Mouse (Mus musculus) heart, adult 8-10 months (tissue): ENCODE measurements around the gene Asb9. TPM values are rescaled to one million over a fixed set of nuclear protein-coding genes. Genes with fewer than 3 reads are reported as not detected.

ENCODE experiments used
- DNase-seq: peaks from one replicate; pipeline ENCODE4 v3.0.0; 2022; ENCODE audit warnings: low spot score
- total RNA-seq, 4 experiments: library from RNA; stranded (reverse); gene quantifications; 2 replicates each; pipeline ENCODE4 v1.2.4; 2022

The Asb9 gene
- not detected for total RNA-seq

DNA sequence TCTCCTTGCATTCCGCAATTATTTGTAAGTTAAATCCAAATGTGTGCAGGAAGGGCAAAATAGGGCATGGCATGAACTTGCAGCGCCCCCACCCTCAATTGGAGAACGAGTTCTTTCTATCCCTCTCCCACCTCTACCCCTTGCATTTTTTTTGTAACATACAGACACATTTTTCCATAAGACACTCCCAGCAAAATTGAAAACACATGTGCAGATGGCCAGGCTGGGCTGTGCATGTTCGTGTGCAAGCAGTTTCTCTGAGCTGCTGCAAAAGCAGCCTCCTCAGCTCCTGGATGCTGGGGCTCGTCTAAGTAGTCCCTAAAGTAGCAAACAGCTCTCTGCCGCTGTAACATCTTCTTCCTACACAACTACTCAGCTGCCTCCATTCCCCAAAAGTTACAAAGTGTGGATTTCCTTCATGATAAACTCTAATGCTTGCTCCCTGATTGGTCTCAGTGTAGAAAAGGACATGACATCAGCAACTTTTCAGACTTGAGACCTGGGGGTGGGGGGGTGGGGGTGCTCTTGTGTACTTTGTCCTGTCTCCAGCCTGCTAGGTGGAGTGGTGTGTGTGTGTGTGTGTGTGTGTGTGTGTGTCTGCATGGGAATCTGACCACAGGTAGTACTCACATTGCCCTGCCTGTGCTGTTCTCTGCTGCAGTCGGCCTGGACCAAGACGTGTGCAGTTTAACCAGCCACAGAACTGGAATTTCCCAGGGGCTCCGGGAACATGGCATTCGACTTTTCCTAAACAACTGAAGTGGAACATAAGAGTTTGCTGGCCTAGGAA is at the start of gene Asb9:
Gene Asb9 (plus strand): TSS at position 619 of the 790 bp plus-strand sequence.
- no peak for DNase-seq

- DNase-seq = no peak
These were observed 46.8 kb upstream of the Asb9 start for GRCm38 (mm10) chrX:164459205-164459878.

- DNase-seq = no peak
These were observed 3.9 kb upstream of the Asb9 start for GRCm38 (mm10) chrX:164502258-164502657.

GRCm38 (mm10) chrX:164507068-164507467 is 941 bp downstream of the Asb9 start:
- DNase-seq = no peak

DNA sequence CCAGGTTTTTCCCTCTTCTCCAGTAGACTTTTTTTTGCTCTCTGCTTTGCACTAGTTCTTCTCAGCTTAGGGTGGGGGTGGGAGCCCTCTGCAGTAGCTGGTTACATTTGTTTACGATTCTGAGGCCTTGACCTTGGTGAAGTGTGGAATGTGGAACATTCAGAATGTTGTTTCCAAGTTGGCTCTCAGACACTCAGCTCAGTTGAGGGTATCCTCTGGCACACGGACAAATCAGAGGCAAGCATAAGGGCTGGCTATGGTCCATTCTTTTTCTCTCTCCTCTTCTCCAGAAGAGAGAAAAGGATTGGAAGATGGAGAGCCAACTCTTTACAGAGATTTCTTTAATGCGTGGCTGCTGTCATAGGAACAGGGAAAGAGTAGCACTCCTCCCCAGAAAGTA is 2.6 kb downstream of the Asb9 start:
- no peak for DNase-seq

GRCm38 (mm10) chrX:164522138-164522537 is 16.0 kb downstream of the Asb9 start:
- DNase-seq = no peak

DNA sequence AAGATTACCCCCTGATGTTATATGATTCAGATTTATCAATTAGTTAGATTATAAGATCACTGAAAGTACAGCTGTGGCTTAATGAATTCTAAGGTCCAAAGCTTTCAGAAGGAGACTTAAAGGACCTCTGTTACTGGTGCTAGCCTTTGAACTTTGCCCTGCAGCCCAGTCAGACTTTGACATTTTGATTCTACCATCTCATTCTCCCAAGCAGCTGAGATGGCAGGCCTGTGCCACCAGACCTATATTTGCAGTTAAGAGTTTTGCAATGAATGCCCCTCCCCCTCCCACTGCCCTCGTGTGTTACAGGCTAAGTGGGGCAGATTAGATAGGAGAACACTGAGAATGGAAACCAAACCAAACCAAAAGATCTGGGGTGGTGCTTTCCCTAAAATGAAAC is 20.4 kb downstream of the Asb9 start:
- DNase-seq = no peak

DNA sequence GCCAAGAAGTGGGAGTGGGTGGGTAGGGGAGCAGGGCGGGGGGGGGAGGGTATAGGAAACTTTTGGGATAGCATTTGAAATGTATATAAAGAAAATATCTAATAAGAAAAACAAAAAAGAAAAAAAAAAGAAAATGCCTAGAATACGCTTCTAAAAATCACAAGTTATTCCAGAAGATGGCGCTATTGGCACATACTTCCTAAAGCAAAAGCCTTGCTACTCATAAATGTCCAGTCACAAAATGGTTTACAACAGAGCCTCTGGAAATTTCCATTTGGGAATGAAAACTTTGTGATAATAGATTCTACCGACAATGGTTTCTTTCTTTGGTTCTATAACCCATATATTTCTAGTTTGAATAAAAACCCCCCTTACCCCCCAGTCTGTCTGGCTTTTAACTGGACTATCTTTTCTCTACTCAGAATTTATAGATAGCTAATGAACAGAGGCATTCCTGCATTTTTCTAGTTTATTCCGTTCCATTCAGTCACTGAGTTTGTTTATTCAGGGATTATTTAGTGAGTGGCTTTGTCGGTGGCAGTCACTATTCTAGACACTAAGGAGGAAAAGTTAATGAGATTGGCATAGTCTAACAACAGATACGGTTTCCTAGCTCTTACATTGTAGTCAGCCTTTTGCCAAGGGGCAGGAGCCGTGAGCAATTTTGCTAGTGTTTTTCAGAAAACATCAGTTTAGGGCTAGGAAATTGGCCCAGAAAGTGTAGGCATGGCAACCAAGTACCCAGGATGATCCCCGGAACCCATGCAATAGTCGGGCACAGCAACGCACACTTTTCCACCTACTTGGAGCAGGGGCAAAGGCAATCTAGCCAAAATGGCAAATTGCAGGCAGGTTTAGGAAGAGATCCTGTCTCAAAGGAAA is 35.5 kb downstream of the Asb9 start:
- DNase-seq = peak; percentile 26

DNA sequence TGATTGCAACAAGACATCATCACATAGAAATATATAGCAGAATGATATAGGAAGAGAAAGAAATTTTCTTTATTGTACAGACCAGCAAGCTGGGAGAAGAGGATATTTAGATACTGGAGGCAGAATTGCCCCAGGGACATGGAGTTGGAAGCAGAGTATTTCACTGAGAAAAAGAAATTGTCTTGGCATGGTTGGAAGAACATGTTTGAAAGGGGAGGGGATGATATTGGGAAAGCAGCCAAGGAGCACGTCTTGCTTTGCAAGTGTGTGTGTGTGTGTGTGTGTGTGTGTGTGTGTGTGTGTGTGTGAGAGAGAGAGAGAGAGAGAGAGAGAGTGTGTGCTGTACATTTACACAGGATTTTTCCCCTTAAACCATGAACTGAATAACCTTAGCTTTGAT is 64.1 kb downstream of the Asb9 start:
- no peak for DNase-seq

DNA sequence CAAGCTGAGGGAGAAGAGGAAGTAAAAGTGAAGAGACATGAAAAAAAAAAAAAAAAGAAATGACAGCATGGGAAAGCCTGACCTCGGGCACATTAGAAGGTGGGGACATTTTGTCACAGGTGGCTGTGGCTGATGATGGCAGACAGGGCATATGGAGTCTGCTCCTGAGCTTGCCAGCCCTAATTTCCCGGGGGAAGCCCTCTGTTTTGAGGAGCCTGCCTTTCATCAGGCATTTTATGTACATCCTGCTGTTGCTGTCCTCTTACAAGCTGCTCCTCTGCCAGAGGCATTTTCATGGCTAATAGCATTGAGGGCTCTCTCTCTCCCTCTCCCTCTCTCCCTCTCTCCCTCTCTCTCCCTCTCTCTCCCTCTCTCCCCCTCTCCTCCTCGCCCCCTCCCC is 70.8 kb downstream of the Asb9 start:
- no peak for DNase-seq

Other genes starting within 250 kb of the Asb9 start
- 1 to 10 TPM; 1.9 to 3.0 (median 2.2) TPM for gene Bmx, start 248.1 kb upstream of the Asb9 start, total RNA-seq
- 10 to 100 TPM in 2 of 4 experiments, 1 to 10 TPM in 2; 7.1 to 10.8 (median 9.7) TPM for gene Pir, start 237.0 kb upstream of the Asb9 start, total RNA-seq
- 1 to 10 TPM; 2.7 to 4.5 (median 3.5) TPM for gene Vegfd, start 132.9 kb upstream of the Asb9 start, total RNA-seq
- gene Piga, start 86.5 kb upstream of the Asb9 start, total RNA-seq = 1 to 10 TPM; 1.4 to 2.4 (median 2.0) TPM
- gene Asb11, start 69.3 kb upstream of the Asb9 start, total RNA-seq = 100 to 1,000 TPM; 144 to 186 (median 154) TPM